ENCODE assay signal across 35 mouse cellular contexts in the genomic region with DNA sequence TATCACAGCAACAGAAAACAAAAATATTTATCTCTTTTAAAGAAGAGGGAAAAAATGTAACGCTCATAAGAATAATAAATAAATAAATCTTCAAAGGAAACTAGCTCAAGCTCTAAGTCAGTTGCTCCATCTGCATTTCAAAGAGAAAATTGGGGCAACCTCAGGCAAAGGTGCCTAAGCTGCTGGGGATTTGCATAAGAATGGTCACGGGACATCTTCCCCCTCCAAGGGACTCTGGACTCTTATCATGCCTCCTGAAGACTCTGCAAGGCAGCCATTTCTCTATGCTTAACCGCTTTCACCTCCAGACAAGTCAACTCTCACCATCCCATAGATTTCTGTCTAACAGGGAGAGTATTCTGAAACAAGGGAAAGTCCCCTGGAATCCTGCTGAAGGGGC. TPM values are rescaled to one million over a fixed set of nuclear protein-coding genes. Genes with fewer than 3 reads are reported as not detected.
"Had no signal": no experiment of that assay in that cellular context is flagged by ENCODE, and none has a peak within 500 bp of the region (broad histone marks: within the 10 kb centered on the region; RNA-seq: fewer than 3 reads in every experiment).

No protein-coding gene starts in this region.

- H3K4me2 ChIP-seq: heart, embryonic 11.5 days; hindbrain, embryonic 12.5 days; hindbrain, embryonic 14.5 days; intestine, embryonic 15.5 days; limb, embryonic 13.5 days; limb, embryonic 15.5 days; liver, embryonic 12.5 days had no signal

- H3K4me3 ChIP-seq: heart, adult 2 months; hindbrain, embryonic 10.5 days; hindbrain, embryonic 12.5 days; intestine, embryonic 15.5 days; limb, embryonic 13.5 days; limb, embryonic 15.5 days; liver, embryonic 12.5 days had no signal

- DNase-seq: gastrocnemius, postnatal 14 days; heart, adult 2 months; heart, postnatal 10 days; heart, postnatal 4 days; kidney, adult 18-20 months; kidney, adult 8-10 months; kidney, postnatal 14 days; kidney, postnatal 36 days; layer of hippocampus, adult 9-11 months; layer of hippocampus, postnatal 36 days; left cerebral cortex, postnatal 4 days had no signal

- H3K4me1 ChIP-seq: hindbrain, embryonic 10.5 days; hindbrain, embryonic 12.5 days; intestine, embryonic 15.5 days; limb, embryonic 13.5 days; limb, embryonic 15.5 days; liver, embryonic 12.5 days had no signal

- H3K36me3 ChIP-seq: hindbrain, embryonic 10.5 days; hindbrain, embryonic 12.5 days; intestine, embryonic 15.5 days; limb, embryonic 13.5 days; limb, embryonic 15.5 days; liver, embryonic 12.5 days had no signal

- H3K9ac ChIP-seq: hindbrain, embryonic 12.5 days; hindbrain, embryonic 14.5 days; intestine, embryonic 15.5 days; limb, embryonic 13.5 days; limb, embryonic 15.5 days; liver, embryonic 12.5 days; liver, embryonic 14.5 days had no signal

- H3K9me3 ChIP-seq: hindbrain, embryonic 10.5 days; hindbrain, embryonic 12.5 days; intestine, embryonic 15.5 days; limb, embryonic 15.5 days had no signal

- H3K27me3 ChIP-seq: hindbrain, embryonic 12.5 days; intestine, embryonic 15.5 days; limb, embryonic 13.5 days; limb, embryonic 15.5 days; liver, embryonic 12.5 days had no signal

- H3K27ac ChIP-seq: heart, adult 2 months; hindbrain, embryonic 10.5 days; hindbrain, embryonic 12.5 days; hindbrain, embryonic 14.5 days; intestine, embryonic 15.5 days; kidney, postnatal 0 days; limb, embryonic 13.5 days; limb, embryonic 15.5 days; liver, embryonic 12.5 days; liver, embryonic 14.5 days had no signal

- ATAC-seq: hindbrain, embryonic 16.5 days; inflammation-experienced regulatory T-cells, adult 6 months; intestine, embryonic 15.5 days; intestine, postnatal 0 days; liver, embryonic 12.5 days had no signal

RNA-seq across cellular contexts. Expression of a gene that starts 44.6 kb away (rescaled TPM):
- total RNA-seq: gastrocnemius, adult 18-20 months; gastrocnemius, adult 8-10 months; gastrocnemius, postnatal 14 days; gastrocnemius, postnatal 4 days; granulocyte monocyte progenitor cell, adult 5-6 weeks; heart, adult 2 months; heart, postnatal 10 days; heart, postnatal 25 days; heart, postnatal 4 days; layer of hippocampus, postnatal 36 days; liver, adult 2 months had no signal
- polyA plus RNA-seq: heart, adult 2 months; heart, embryonic 11.5 days; heart, embryonic 14.5 days; heart, embryonic 16.5 days; hindbrain, embryonic 10.5 days; hindbrain, embryonic 14.5 days; inflammation-experienced regulatory T-cells, adult 6 months; intestine, embryonic 15.5 days; intestine, postnatal 0 days; kidney, embryonic 14.5 days; kidney, postnatal 0 days; large intestine, adult 2 months; limb, embryonic 13.5 days; limb, embryonic 15.5 days; liver, adult 2 months; liver, embryonic 12.5 days; liver, embryonic 14.5 days; liver, embryonic 16.5 days had no signal
